Mouse (Mus musculus): Measurements from ENCODE around the gene Slf1. TPM values are rescaled to one million over a fixed set of nuclear protein-coding genes. Genes with fewer than 3 reads are reported as not detected.

Gene Slf1
- polyA plus RNA-seq, 1 experiment from 2014 or later, result 28.7 TPM

DNA sequence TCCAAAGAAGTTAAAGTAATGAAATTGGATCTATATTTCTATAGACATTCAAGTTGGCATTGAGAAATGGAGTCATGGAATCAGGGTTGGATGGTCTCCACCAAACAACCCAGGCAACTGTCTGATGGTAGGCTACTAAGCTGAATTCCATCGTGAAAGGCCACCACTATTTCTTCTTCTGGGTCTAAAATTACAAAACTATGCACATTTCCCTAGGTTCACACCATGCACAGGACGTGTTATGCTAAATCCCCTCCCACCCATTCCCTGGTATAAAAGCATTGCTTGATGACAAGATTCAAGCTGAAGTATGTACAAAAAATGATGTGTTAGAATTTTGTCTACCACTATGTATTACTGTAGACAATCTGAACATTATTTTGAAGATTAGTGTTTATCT, 116.4 kb downstream of the Slf1 start:
- Histone ChIP-seq H3K36me3 (ENCODE audit: insufficient read depth, low read length) (no peaks in the 10 kb centered on the region), H3K9ac (replicated peaks; ENCODE audit: low read length) (no peak overlapping the region), H3K4me3 (ENCODE audit: low read length) (no peak overlapping the region), H3K4me1 (ENCODE audit: insufficient read depth, low read length) (no peaks in the 10 kb centered on the region), H3K4me2 (replicated peaks; ENCODE audit: low read depth, low read length) (no peak overlapping the region), H3K27ac (ENCODE audit: low read length) (no peak overlapping the region), H3K27me3 (ENCODE audit: insufficient read depth, low read length) (no peaks in the 10 kb centered on the region), H3K9me3 (ENCODE audit: low read length) (no peaks in the 10 kb centered on the region)
- ATAC-seq (ENCODE audit: low FRiP score, low TSS enrichment), result no peak
- 85% methylated on average over 2 of the region's 2 CpGs for WGBS

DNA sequence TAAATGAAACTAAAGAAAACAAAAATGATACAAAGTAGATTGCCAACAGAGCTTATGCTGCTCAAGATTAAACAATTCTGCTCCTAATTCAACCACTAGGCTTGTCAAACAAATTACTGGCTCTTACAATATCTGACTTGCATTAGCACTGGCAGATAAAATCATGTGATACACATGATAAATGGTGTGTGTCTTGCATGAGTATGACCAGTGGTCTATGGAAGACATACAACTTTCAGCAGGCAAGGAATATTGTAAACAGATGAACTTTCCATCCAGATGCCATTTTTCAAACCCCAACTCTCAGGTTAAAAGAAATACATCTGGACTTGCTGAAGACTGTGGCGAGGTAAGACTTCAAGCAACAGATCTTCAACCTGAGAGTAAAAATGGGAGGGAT, 131.6 kb downstream of the Slf1 start:
- Histone ChIP-seq H3K4me2 (replicated peaks; ENCODE audit: low read depth, low read length) (no peak overlapping the region), H3K9ac (replicated peaks; ENCODE audit: low read length) (no peak overlapping the region), H3K27ac (ENCODE audit: low read length) (no peak overlapping the region), H3K4me1 (ENCODE audit: insufficient read depth, low read length) (no peaks in the 10 kb centered on the region), H3K4me3 (ENCODE audit: low read length) (no peak overlapping the region), H3K27me3 (ENCODE audit: insufficient read depth, low read length) (no peaks in the 10 kb centered on the region), H3K36me3 (ENCODE audit: insufficient read depth, low read length) (no peaks in the 10 kb centered on the region), H3K9me3 (ENCODE audit: low read length) (no peaks in the 10 kb centered on the region)
- WGBS, result 79% methylated on average over 1 of the region's 1 CpGs
- no peak for ATAC-seq (ENCODE audit: low FRiP score, low TSS enrichment)

DNA sequence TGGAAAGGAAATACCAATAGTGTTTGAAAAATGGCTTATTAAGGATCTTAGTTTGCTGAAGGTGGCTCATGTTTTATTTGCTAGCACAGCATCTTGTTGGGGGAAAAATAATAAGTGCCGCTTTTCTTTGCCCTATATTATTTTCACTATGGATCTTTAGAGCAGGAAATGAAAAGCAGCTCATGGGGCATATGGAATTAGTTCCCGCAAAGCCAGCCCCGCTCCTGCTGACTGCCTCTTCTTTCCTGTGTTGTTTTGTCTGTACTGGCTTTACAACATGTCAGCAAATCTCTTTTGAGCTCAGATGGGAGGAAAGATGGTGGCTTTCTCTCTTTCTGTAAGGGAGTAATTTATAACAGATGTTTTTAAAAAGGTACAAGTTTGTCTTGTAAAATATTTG, 132.6 kb downstream of the Slf1 start:
- 74% methylated on average over 3 of the region's 3 CpGs for WGBS
- H3K27me3 ChIP-seq (ENCODE audit: insufficient read depth, low read length), result no peaks in the 10 kb centered on the region
- no peak for ATAC-seq (ENCODE audit: low FRiP score, low TSS enrichment)
- no peak overlapping the region for H3K4me3 ChIP-seq (ENCODE audit: low read length)
- H3K9me3 ChIP-seq (ENCODE audit: low read length), result no peaks in the 10 kb centered on the region
- H3K27ac ChIP-seq (ENCODE audit: low read length), result no peak overlapping the region
- no peak overlapping the region for H3K9ac ChIP-seq (replicated peaks; ENCODE audit: low read length)
- no peaks in the 10 kb centered on the region for H3K4me1 ChIP-seq (ENCODE audit: insufficient read depth, low read length)
- H3K36me3 ChIP-seq (ENCODE audit: insufficient read depth, low read length), result no peaks in the 10 kb centered on the region
- no peak overlapping the region for H3K4me2 ChIP-seq (replicated peaks; ENCODE audit: low read depth, low read length)

Other genes starting within 250 kb of the Slf1 start
- 9.0 and 9.4 TPM in 2 replicates for gene 2210408I21Rik, start 67 bp upstream of the Slf1 start, polyA plus RNA-seq (2015; fragmentation: Nextera tagmentation; extraction: Ambion mirVana)